Mouse (Mus musculus) E14TG2a.4 (cell line): Measurements from ENCODE around the gene Dgcr2.

ENCODE experiments used
- H3K27me3 ChIP-seq: 2 replicates; pipeline ENCODE4 v1.6.1; 2014; ENCODE audit warnings: low read length, control low read depth; ENCODE audit not compliant: insufficient read depth
- H3K36me3 ChIP-seq: 2 replicates; pipeline ENCODE4 v1.6.1; 2014; ENCODE audit warnings: low read length, control low read depth; ENCODE audit not compliant: insufficient read depth
- H3K4me1 ChIP-seq: replicated peaks from 2 replicates; pipeline ENCODE4 v1.6.1; 2014; ENCODE audit warnings: low read depth, low read length, control low read depth
- H3K4me3 ChIP-seq: replicated peaks from 2 replicates; pipeline ENCODE4 v1.5.1; 2014; ENCODE audit warnings: mild to moderate bottlenecking, low read length
- H3K9me3 ChIP-seq: 2 replicates; pipeline ENCODE4 v1.6.1; 2014; ENCODE audit warnings: low read length, control low read depth
- CTCF ChIP-seq: conservative IDR thresholded peaks from 2 replicates; pipeline ENCODE4 v1.5.1; 2014; ENCODE audit warnings: low read length
- NANOG ChIP-seq: IDR thresholded peaks from 2 replicates; pipeline ENCODE4 v1.6.1; 2014; ENCODE audit warnings: borderline replicate concordance, low read length, mixed read lengths
- POU5F1 ChIP-seq: IDR thresholded peaks from 2 replicates; pipeline ENCODE4 v1.6.1; 2014; ENCODE audit warnings: low read length, borderline replicate concordance

Dgcr2 gene

GRCm38 (mm10) chr16:17898462-17898861 is at the start of gene Dgcr2, which contains the start of gene Tssk2:
Gene Dgcr2, minus strand, starts transcription at chr16:17898562.
Gene Tssk2, plus strand, starts transcription at chr16:17898637.
- no peaks in the 10 kb centered on the region for H3K4me1 ChIP-seq
- peaks cover 42% of the 10 kb centered on the region for H3K36me3 ChIP-seq
- TF ChIP-seq CTCF (no peak), POU5F1 (no peak), NANOG (no peak)
- H3K9me3 ChIP-seq, result no peaks in the 10 kb centered on the region
- H3K4me3 ChIP-seq, result no peak within 1 kb of the TSS
- H3K27me3 ChIP-seq, result peaks cover 14% of the 10 kb centered on the region; the same call in 1 of the 2 replicates

GRCm38 (mm10) chr16:17945081-17945831 is 46.9 kb upstream of the Dgcr2 start:
- TF ChIP-seq NANOG (0 out of 2 replicates have a peak, but pooled peaks have one; percentile 7), CTCF (no peak)
- no peak overlapping the region for H3K4me3 ChIP-seq
- H3K36me3 ChIP-seq, result no peaks in the 10 kb centered on the region
- peaks cover 3% of the 10 kb centered on the region; the same call in 1 of the 2 replicates for H3K27me3 ChIP-seq
- H3K4me1 ChIP-seq, result peaks cover 9% of the 10 kb centered on the region
- peaks cover 22% of the 10 kb centered on the region for H3K9me3 ChIP-seq

DNA sequence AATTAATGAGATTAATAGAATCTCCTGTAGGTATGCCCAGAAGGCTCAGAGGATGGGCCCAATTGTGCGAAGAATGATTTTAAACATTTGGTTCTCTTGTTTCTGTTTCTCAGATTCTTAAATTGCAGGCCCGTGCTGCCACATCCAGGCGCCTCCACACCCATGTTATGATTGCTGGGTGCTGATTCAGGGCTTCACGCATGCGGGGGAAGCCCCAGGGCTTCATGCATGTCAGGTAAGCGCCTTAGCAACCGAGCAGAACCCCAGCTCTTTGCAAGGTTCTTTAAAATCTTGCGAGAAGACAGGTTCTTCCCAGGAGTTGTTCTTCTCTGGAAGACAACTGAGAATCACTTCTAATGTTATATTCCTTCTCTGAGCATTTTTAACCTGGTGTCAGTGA is 45.1 kb upstream of the Dgcr2 start:
- Histone ChIP-seq H3K4me3 (no peak overlapping the region), H3K36me3 (no peaks in the 10 kb centered on the region), H3K9me3 (peaks cover 4% of the 10 kb centered on the region; the same call in 1 of the 2 replicates), H3K27me3 (peaks cover 3% of the 10 kb centered on the region; the same call in 1 of the 2 replicates), H3K4me1 (peaks cover 19% of the 10 kb centered on the region)
- no peak for TF ChIP-seq NANOG
- no peak for TF ChIP-seq CTCF
- TF ChIP-seq POU5F1, result no peak

- Histone ChIP-seq H3K36me3 (no peaks in the 10 kb centered on the region), H3K4me1 (peaks cover 36% of the 10 kb centered on the region), H3K27me3 (peaks cover 24% of the 10 kb centered on the region), H3K4me3 (no peak overlapping the region), H3K9me3 (no peaks in the 10 kb centered on the region)
- TF ChIP-seq NANOG (no peak), POU5F1 (no peak)
These were observed 40.9 kb upstream of the Dgcr2 start for GRCm38 (mm10) chr16:17939255-17939751.

GRCm38 (mm10) chr16:17938821-17939220 is 40.5 kb upstream of the Dgcr2 start:
- peak; percentile 49 for TF ChIP-seq CTCF
- no peak for TF ChIP-seq POU5F1
- Histone ChIP-seq H3K36me3 (no peaks in the 10 kb centered on the region), H3K4me1 (peaks cover 36% of the 10 kb centered on the region), H3K27me3 (peaks cover 24% of the 10 kb centered on the region), H3K9me3 (no peaks in the 10 kb centered on the region), H3K4me3 (no peak overlapping the region)

DNA sequence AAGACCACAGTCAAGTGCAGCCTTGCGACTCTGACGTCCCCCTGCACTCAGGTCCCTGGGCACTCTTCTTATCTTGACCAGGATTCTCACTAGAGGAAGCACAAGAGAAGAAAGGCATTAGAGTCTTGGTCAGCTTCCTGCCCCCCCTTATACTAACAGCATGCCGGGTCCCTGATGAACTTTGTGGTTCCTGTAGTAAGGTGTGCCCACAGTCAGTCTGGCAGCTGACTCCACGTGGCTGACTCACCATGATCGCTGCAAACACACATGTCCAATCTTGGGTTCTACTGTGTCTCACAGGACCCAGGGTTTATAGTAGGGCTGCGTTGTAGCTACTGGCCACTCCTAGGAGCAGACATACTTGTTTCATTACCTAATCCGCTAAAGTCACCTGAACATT is 39.8 kb upstream of the Dgcr2 start:
- TF ChIP-seq NANOG (no peak), CTCF (no peak), POU5F1 (no peak)
- no peaks in the 10 kb centered on the region for H3K36me3 ChIP-seq
- no peak overlapping the region for H3K4me3 ChIP-seq
- no peaks in the 10 kb centered on the region for H3K9me3 ChIP-seq
- H3K27me3 ChIP-seq, result peaks cover 24% of the 10 kb centered on the region
- peaks cover 40% of the 10 kb centered on the region for H3K4me1 ChIP-seq

DNA sequence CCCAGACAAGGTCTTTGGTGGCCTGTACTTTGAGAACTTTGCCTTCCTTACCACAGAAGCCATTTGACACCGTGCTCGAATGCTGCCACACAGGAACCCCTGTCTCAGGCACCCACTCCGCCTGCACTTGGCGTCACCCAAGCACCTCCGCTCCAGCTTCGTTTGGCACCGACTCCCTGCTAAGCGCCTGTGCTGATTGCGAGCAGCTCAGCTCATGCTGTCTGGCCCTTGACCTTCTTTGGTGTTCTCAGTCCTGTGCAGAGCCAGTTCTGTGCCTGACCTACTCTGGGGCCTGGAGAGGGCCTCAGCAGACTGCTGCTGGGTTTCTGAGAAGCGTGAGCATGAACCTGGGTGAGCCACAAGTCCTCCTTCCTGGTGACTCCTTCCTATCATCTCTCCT is 38.4 kb upstream of the Dgcr2 start:
- TF ChIP-seq POU5F1, result no peak
- no peak for TF ChIP-seq NANOG
- TF ChIP-seq CTCF, result no peak
- Histone ChIP-seq H3K4me1 (peaks cover 44% of the 10 kb centered on the region), H3K36me3 (no peaks in the 10 kb centered on the region), H3K27me3 (peaks cover 24% of the 10 kb centered on the region), H3K4me3 (peak overlapping the region; percentile 10; the same call in 1 of the 2 replicates), H3K9me3 (no peaks in the 10 kb centered on the region)

- TF ChIP-seq CTCF, result no peak
- no peak for TF ChIP-seq NANOG
- no peak for TF ChIP-seq POU5F1
- no peaks in the 10 kb centered on the region for H3K9me3 ChIP-seq
- peaks cover 24% of the 10 kb centered on the region for H3K27me3 ChIP-seq
- H3K4me1 ChIP-seq, result peaks cover 65% of the 10 kb centered on the region
- H3K4me3 ChIP-seq, result no peak overlapping the region
- H3K36me3 ChIP-seq, result peaks cover 12% of the 10 kb centered on the region
These were observed 36.1 kb upstream of the Dgcr2 start for GRCm38 (mm10) chr16:17934445-17934910.
